In the genomic region with DNA sequence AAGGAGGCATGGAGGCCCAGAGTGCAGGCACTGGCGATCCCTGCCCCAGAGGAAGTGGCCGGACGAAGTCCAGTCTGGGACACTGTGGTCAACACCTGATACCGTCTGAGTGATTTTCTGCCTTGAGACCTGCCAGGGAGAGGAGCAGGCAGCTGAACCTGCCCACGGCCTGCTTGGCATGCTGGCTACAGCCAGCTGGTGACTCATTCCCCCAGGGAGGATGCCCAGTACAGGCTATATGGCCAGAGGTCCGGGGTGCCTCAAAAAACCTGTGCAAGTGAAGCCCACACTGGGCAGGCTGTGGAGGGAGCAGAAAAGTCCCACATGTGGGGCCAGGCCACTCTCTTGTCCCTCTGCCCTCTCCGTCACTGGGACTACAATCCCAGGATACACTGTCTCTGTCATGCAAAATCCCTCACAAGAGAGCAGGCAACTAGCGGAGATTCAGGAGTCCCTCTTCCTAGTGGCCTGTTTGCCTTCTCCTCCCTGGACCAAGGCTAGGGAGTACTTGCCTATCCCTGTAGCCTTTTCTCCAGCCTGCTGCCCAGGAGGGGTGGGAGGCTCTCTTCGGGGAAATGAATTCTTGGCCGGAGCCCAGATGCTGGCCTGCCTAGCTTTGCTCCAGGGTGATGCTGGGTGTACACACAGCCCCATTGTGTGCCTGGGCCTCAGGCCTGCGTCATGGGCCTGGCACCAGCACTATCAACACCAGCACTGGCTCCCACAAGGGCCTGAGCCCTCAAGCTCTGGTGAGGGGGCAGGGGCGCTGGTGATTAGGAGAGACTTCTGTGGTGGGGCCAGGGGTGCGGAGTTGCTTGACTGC, we compare ENCODE assay signal across 8 mouse cellular contexts. TPM values are rescaled to one million over a fixed set of nuclear protein-coding genes. Genes with fewer than 3 reads are reported as not detected.
DNase-seq lines count a peak whose midpoint lies in the region; ATAC-seq and TF ChIP-seq lines count a peak whose summit lies in the region.

No protein-coding gene starts in this region.

- H3K9ac ChIP-seq in hindbrain, embryonic 13.5 days = peak overlapping the region; percentile 49
- H3K9ac ChIP-seq in lung, postnatal 0 days (replicated peaks; ENCODE audit: low read depth) = no peak overlapping the region

- H3K4me3 ChIP-seq in hindbrain, embryonic 13.5 days = no peak overlapping the region
- H3K4me3 ChIP-seq in lung, postnatal 0 days (ENCODE audit: low read depth, low read length) = no peak overlapping the region

- no peak overlapping the region for H3K4me2 ChIP-seq in hindbrain, embryonic 13.5 days
- H3K4me2 ChIP-seq in lung, postnatal 0 days (replicated peaks; ENCODE audit: low read depth, low read length) = no peak overlapping the region

- H3K4me1 ChIP-seq in hindbrain, embryonic 13.5 days (replicated peaks) = peaks cover 13% of the 10 kb centered on the region
- peaks cover 17% of the 10 kb centered on the region; the same call in 1 of the 2 replicates for H3K4me1 ChIP-seq in lung, postnatal 0 days (ENCODE audit: insufficient read depth, low read depth, low read length)

- no peak for TF ChIP-seq CTCF in lung, postnatal 0 days (IDR thresholded peaks at IDR 0.05)

- H3K27me3 ChIP-seq in hindbrain, embryonic 13.5 days = no peaks in the 10 kb centered on the region
- H3K27me3 ChIP-seq in lung, postnatal 0 days (replicated peaks; ENCODE audit: insufficient read depth, low read length) = no peaks in the 10 kb centered on the region

- no peaks in the 10 kb centered on the region for H3K9me3 ChIP-seq in hindbrain, embryonic 13.5 days
- H3K9me3 ChIP-seq in lung, postnatal 0 days (ENCODE audit: low read length) = no peaks in the 10 kb centered on the region

- WGBS in hindbrain, embryonic 13.5 days = 63% methylated on average over 13 of the region's 13 CpGs
- WGBS in lung, postnatal 0 days = 46% methylated on average over 13 of the region's 13 CpGs

- no peak for TF ChIP-seq EP300 in lung, postnatal 0 days (IDR thresholded peaks at IDR 0.05)

- peak; percentile 29 for DNase-seq in 416B (ENCODE audit: low read depth)
- DNase-seq in cerebellum, adult 11 months = peak; percentile 57
- DNase-seq in frontal cortex, postnatal 14 days (ENCODE audit: low spot score in 2 of 2) = peak; percentile 64 to 72
- DNase-seq in layer of hippocampus, postnatal 10 days (ENCODE audit: low spot score in 2 of 2) = peak; percentile 80 to 84
- peak; percentile 81 for DNase-seq in lung, postnatal 0 days (ENCODE audit: low spot score)
- DNase-seq in right cerebral cortex, postnatal 4 days = peak; percentile 73
- no peak for DNase-seq in thymus, postnatal 0 days (ENCODE audit: low spot score)

- peak; percentile 90 for ATAC-seq in hindbrain, embryonic 13.5 days (ENCODE audit: low FRiP score)
- peak; percentile 85 for ATAC-seq in lung, postnatal 0 days

- H3K27ac ChIP-seq in hindbrain, embryonic 13.5 days = peak overlapping the region; percentile 70
- H3K27ac ChIP-seq in lung, postnatal 0 days (ENCODE audit: low read length) = peak overlapping the region; percentile 55; the same call in 1 of the 2 replicates

- no peaks in the 10 kb centered on the region for H3K36me3 ChIP-seq in hindbrain, embryonic 13.5 days
- H3K36me3 ChIP-seq in lung, postnatal 0 days (ENCODE audit: insufficient read depth, low read length) = no peaks in the 10 kb centered on the region

RNA-seq across cellular contexts. Expression of gene Tfeb, which starts 25.9 kb away (rescaled TPM):
- 2.8 and 3.3 TPM in 2 replicates for polyA plus RNA-seq in hindbrain, embryonic 13.5 days (2015; fragmentation: Nextera tagmentation; extraction: Ambion mirVana)
- total RNA-seq in layer of hippocampus, postnatal 10 days (2021) = 10 to 100 TPM in 1 of 2 experiments, 1 to 10 TPM in 1; 8.4 to 12.7 TPM
- polyA plus RNA-seq in lung, postnatal 0 days (2015; fragmentation: Nextera tagmentation; extraction: Ambion mirVana) = 17.8 and 21.3 TPM in 2 replicates
- 4.7 and 5.5 TPM in 2 replicates for polyA plus RNA-seq in thymus, postnatal 0 days (2015; fragmentation: Nextera tagmentation; extraction: Ambion mirVana)

RNA-seq across cellular contexts. Expression of gene Pgc, which starts 36.1 kb away (rescaled TPM):
- not detected in 2 replicates for polyA plus RNA-seq in hindbrain, embryonic 13.5 days (2015; fragmentation: Nextera tagmentation; extraction: Ambion mirVana)
- total RNA-seq in layer of hippocampus, postnatal 10 days (2021) = not detected
- polyA plus RNA-seq in lung, postnatal 0 days (2015; fragmentation: Nextera tagmentation; extraction: Ambion mirVana) = 22.6 and 25.4 TPM in 2 replicates
- 2.4 and 2.5 TPM in 2 replicates for polyA plus RNA-seq in thymus, postnatal 0 days (2015; fragmentation: Nextera tagmentation; extraction: Ambion mirVana)
